Mouse (Mus musculus) midbrain, embryonic 14.5 days (tissue): ENCODE data around the gene Mybpc1. TPM values are rescaled to one million over a fixed set of nuclear protein-coding genes. Genes with fewer than 3 reads are reported as not detected.

ENCODE experiments used
- ATAC-seq: fragments of 200-750 bp; cut with Nextera tagmentation; 2 replicates; pipeline ENCODE4 v1.8.0; 2017; ENCODE audit warnings: moderate number of reproducible peaks, moderate library complexity; ENCODE audit not compliant: low FRiP score, low TSS enrichment
- DNase-seq: peaks from one replicate; pipeline ENCODE4 v3.0.0-alpha.2; 2015
- H3K27ac ChIP-seq: fragments of 300-500 bp; sonication (generic); replicated peaks from 2 replicates; pipeline ENCODE4 v1.5.1; 2014; ENCODE audit warnings: mild to moderate bottlenecking, low read depth, low read length, moderate library complexity
- H3K27me3 ChIP-seq: fragments of 300-500 bp; sonication (generic); 2 replicates; pipeline ENCODE4 v1.6.1; 2014; ENCODE audit warnings: low read length, control low read depth, mixed read lengths; ENCODE audit not compliant: control insufficient read depth, insufficient read depth
- H3K36me3 ChIP-seq: fragments of 300-500 bp; sonication (generic); 2 replicates; pipeline ENCODE4 v1.6.1; 2014; ENCODE audit warnings: low read length, control low read depth; ENCODE audit not compliant: control insufficient read depth, insufficient read depth
- H3K4me1 ChIP-seq: fragments of 300-500 bp; sonication (generic); 2 replicates; pipeline ENCODE4 v1.6.1; 2014; ENCODE audit warnings: mild to moderate bottlenecking, antibody characterized with exemption, low read length, control low read depth; ENCODE audit not compliant: control insufficient read depth, insufficient read depth
- H3K4me2 ChIP-seq: fragments of 300-500 bp; sonication (generic); 2 replicates; pipeline ENCODE4 v1.6.1; 2014; ENCODE audit warnings: mild to moderate bottlenecking, low read length, moderate library complexity
- H3K4me3 ChIP-seq: fragments of 300-500 bp; sonication (generic); replicated peaks from 2 replicates; pipeline ENCODE4 v1.5.1; 2014; ENCODE audit warnings: low read depth, low read length
- H3K9ac ChIP-seq: fragments of 300-500 bp; sonication (generic); replicated peaks from 2 replicates; pipeline ENCODE4 v1.6.1; 2014; ENCODE audit warnings: mild to moderate bottlenecking, low read length, moderate library complexity
- H3K9me3 ChIP-seq: fragments of 300-500 bp; sonication (generic); 2 replicates; pipeline ENCODE4 v1.6.1; 2016; ENCODE audit warnings: low read length, control low read depth, mixed read lengths; ENCODE audit not compliant: control insufficient read depth
- WGBS: fragments of 180-500 bp; shearing (Covaris S2); extraction: QIAGEN DNeasy Blood & Tissue Kit; methylation state at CpG from one replicate; pipeline ENCODE4 v1.1.7; 2014; 5-methylcytosine and 5-hydroxymethylcytosine counted together
- polyA plus RNA-seq: library from polyadenylated mRNA; unstranded; fragments of >200 nt; fragmentation: Nextera tagmentation; extraction: Ambion mirVana; gene quantifications from 2 replicates; pipeline ENCODE4 v1.2.1, GENCODE M21; 2014

The Mybpc1 gene
- polyA plus RNA-seq, 1 experiment from 2014 or later, result 4.1 TPM

- Histone ChIP-seq H3K4me1 (no peaks in the 10 kb centered on the region), H3K4me2 (no peak overlapping the region), H3K9me3 (no peaks in the 10 kb centered on the region), H3K9ac (no peak overlapping the region), H3K27me3 (no peaks in the 10 kb centered on the region), H3K36me3 (no peaks in the 10 kb centered on the region), H3K27ac (no peak overlapping the region), H3K4me3 (no peak overlapping the region)
- ATAC-seq, result no peak
- no peak for DNase-seq
- WGBS, result 86% methylated on average over 11 of the region's 11 CpGs
Measured at GRCm38 (mm10) chr10:88613051-88613450, 8.1 kb upstream of the Mybpc1 start.

- Histone ChIP-seq H3K9me3 (no peaks in the 10 kb centered on the region), H3K4me2 (no peak overlapping the region), H3K36me3 (no peaks in the 10 kb centered on the region), H3K27me3 (no peaks in the 10 kb centered on the region), H3K4me1 (no peaks in the 10 kb centered on the region; the same call in 1 of the 2 replicates), H3K9ac (no peak overlapping the region), H3K4me3 (no peak overlapping the region), H3K27ac (no peak overlapping the region)
- 71% methylated on average over 7 of the region's 7 CpGs for WGBS
- no peak for DNase-seq
- ATAC-seq, result no peak
Measured at GRCm38 (mm10) chr10:88606686-88607085, 1.7 kb upstream of the Mybpc1 start.

- Histone ChIP-seq H3K4me1 (no peaks in the 10 kb centered on the region; the same call in 1 of the 2 replicates), H3K36me3 (no peaks in the 10 kb centered on the region), H3K4me3 (no peak overlapping the region), H3K27ac (no peak overlapping the region), H3K4me2 (no peak overlapping the region), H3K9ac (no peak overlapping the region), H3K9me3 (no peaks in the 10 kb centered on the region), H3K27me3 (no peaks in the 10 kb centered on the region)
- peak; percentile 23 for DNase-seq
- ATAC-seq, result no peak
- 59% methylated on average over 8 of the region's 8 CpGs for WGBS
Measured at GRCm38 (mm10) chr10:88606065-88606464, 1.1 kb upstream of the Mybpc1 start.

DNA sequence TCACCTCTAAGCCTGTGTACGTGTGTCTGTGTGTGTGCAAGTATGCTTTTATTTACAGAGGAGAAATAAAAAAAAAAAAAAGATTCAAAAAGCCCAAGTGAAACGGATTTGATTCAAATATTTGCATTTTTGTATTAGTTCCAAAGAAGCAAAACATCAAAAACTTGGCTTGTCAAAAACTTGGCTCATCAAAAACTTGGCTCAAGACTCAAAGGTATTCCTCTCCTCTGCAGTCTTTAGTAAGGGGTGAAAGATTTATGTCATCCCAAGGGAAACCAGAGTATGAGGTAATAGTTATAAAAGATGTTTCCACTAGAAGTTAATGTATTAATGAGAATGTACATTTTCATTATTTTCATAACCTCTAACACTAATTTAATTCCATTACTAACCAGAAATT, 1.2 kb downstream of the Mybpc1 start:
- ATAC-seq (no peak), DNase-seq (peak; percentile 40)
- no peak overlapping the region for H3K9ac ChIP-seq
- H3K27ac ChIP-seq, result no peak overlapping the region
- no peaks in the 10 kb centered on the region for H3K27me3 ChIP-seq
- no peak overlapping the region for H3K4me3 ChIP-seq
- no peaks in the 10 kb centered on the region; the same call in 1 of the 2 replicates for H3K4me1 ChIP-seq
- no peaks in the 10 kb centered on the region for H3K9me3 ChIP-seq
- WGBS, result 61% methylated on average over 2 of the region's 2 CpGs
- H3K4me2 ChIP-seq, result no peak overlapping the region
- H3K36me3 ChIP-seq, result no peaks in the 10 kb centered on the region

GRCm38 (mm10) chr10:88603256-88603655, 1.7 kb downstream of the Mybpc1 start:
- peak overlapping the region; percentile 15; the same call in 1 of the 2 replicates for H3K4me2 ChIP-seq
- H3K27ac ChIP-seq, result no peak overlapping the region
- ATAC-seq (peak; percentile 51; the same call in 1 of the 2 replicates), DNase-seq (peak; percentile 64)
- 2% methylated on average over 5 of the region's 5 CpGs for WGBS
- no peaks in the 10 kb centered on the region for H3K9me3 ChIP-seq
- no peaks in the 10 kb centered on the region; the same call in 1 of the 2 replicates for H3K4me1 ChIP-seq
- no peaks in the 10 kb centered on the region for H3K36me3 ChIP-seq
- no peak overlapping the region for H3K4me3 ChIP-seq
- no peak overlapping the region for H3K9ac ChIP-seq
- H3K27me3 ChIP-seq, result no peaks in the 10 kb centered on the region

DNA sequence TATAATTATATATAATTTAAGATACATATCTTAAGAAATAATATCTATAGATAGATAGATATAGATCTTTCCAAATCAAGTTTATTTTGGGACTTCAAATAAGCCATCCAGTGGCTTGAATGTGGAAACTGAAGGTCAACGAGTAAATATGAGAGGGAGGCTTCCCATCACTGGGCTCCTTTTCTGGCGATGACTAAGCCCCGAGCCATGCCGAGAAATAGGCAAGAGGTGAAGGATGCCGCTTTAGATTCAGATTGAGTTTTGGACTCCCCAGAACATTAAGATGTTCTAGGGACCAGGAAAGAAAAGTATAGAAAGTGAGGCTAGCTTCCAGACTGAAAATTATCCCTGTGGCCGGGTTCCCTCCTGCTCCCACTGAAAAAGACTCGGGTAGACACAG, 4.4 kb downstream of the Mybpc1 start:
- Histone ChIP-seq H3K27me3 (no peaks in the 10 kb centered on the region), H3K9me3 (no peaks in the 10 kb centered on the region), H3K4me1 (no peaks in the 10 kb centered on the region), H3K27ac (no peak overlapping the region), H3K4me2 (no peak overlapping the region), H3K9ac (no peak overlapping the region), H3K36me3 (no peaks in the 10 kb centered on the region), H3K4me3 (no peak overlapping the region)
- ATAC-seq (no peak), DNase-seq (no peak)
- 92% methylated on average over 7 of the region's 7 CpGs for WGBS

- DNase-seq (no peak), ATAC-seq (no peak)
- Histone ChIP-seq H3K4me1 (no peaks in the 10 kb centered on the region), H3K9me3 (no peaks in the 10 kb centered on the region), H3K36me3 (no peaks in the 10 kb centered on the region), H3K4me3 (no peak overlapping the region), H3K9ac (no peak overlapping the region), H3K27ac (no peak overlapping the region), H3K4me2 (no peak overlapping the region), H3K27me3 (no peaks in the 10 kb centered on the region)
- 97% methylated on average over 4 of the region's 4 CpGs for WGBS
Measured at GRCm38 (mm10) chr10:88592316-88592715, 12.6 kb downstream of the Mybpc1 start.

GRCm38 (mm10) chr10:88591042-88591441, 13.9 kb downstream of the Mybpc1 start:
- H3K4me1 ChIP-seq, result no peaks in the 10 kb centered on the region
- H3K4me3 ChIP-seq, result no peak overlapping the region
- no peak for DNase-seq
- H3K27ac ChIP-seq, result no peak overlapping the region
- no peaks in the 10 kb centered on the region for H3K36me3 ChIP-seq
- WGBS, result 69% methylated on average over 12 of the region's 12 CpGs
- H3K27me3 ChIP-seq, result no peaks in the 10 kb centered on the region
- no peaks in the 10 kb centered on the region for H3K9me3 ChIP-seq
- no peak overlapping the region for H3K4me2 ChIP-seq
- no peak for ATAC-seq
- H3K9ac ChIP-seq, result no peak overlapping the region

DNA sequence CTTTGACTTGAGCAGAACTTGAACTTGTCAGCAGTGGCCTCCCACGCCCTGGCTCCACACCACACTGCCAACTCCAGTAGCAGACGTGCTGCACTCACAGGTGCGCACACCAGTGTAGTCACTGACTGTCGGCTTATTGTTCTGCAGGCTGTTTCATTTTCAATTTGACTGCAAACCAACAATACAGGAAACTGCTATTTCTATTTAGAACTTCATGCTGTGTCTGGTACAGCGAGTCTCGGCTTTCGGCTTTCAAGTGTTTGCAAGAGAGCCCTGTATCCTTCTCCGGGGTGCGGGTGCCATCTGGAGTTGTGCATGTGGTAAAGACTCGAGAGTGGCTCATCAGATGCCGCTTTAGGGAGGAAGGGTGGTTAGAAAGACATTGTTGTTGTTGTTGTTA, 20.5 kb downstream of the Mybpc1 start:
- ATAC-seq, result no peak
- H3K9me3 ChIP-seq, result no peaks in the 10 kb centered on the region
- H3K27me3 ChIP-seq, result no peaks in the 10 kb centered on the region
- WGBS, result 92% methylated on average over 11 of the region's 11 CpGs
- no peaks in the 10 kb centered on the region for H3K4me1 ChIP-seq
- no peak overlapping the region for H3K4me3 ChIP-seq
- no peak overlapping the region for H3K9ac ChIP-seq
- no peak for DNase-seq
- H3K36me3 ChIP-seq, result no peaks in the 10 kb centered on the region
- no peak overlapping the region for H3K4me2 ChIP-seq
- no peak overlapping the region for H3K27ac ChIP-seq
